Mouse (Mus musculus): ENCODE data around the gene Soat1. TPM values are rescaled to one million over a fixed set of nuclear protein-coding genes. Genes with fewer than 3 reads are reported as not detected.

Gene Soat1
- polyA plus RNA-seq, 1 experiment from 2014 or later, result 25.7 TPM

GRCm38 (mm10) chr1:156425746-156426145 is 48.4 kb downstream of the Soat1 start:
- no peak overlapping the region for H3K27ac ChIP-seq (ENCODE audit: low read depth, low read length)
- 90% methylated on average over 4 of the region's 4 CpGs for WGBS
- ATAC-seq (ENCODE audit: low FRiP score) (no peak), DNase-seq (ENCODE audit: low spot score) (no peak)
- no peaks in the 10 kb centered on the region for H3K4me1 ChIP-seq (replicated peaks; ENCODE audit: control insufficient read depth, insufficient read depth, low read length)
- H3K9me3 ChIP-seq (ENCODE audit: control insufficient read depth, low read length), result no peaks in the 10 kb centered on the region
- no peak overlapping the region for H3K9ac ChIP-seq (ENCODE audit: low read depth, low read length)
- no peak overlapping the region for H3K4me3 ChIP-seq (ENCODE audit: low read depth, low read length)
- H3K4me2 ChIP-seq (replicated peaks; ENCODE audit: low read depth, low read length), result no peak overlapping the region
- H3K36me3 ChIP-seq (ENCODE audit: control insufficient read depth, insufficient read depth, low read length), result no peaks in the 10 kb centered on the region
- no peaks in the 10 kb centered on the region for H3K27me3 ChIP-seq (ENCODE audit: control insufficient read depth, insufficient read depth, low read length)

GRCm38 (mm10) chr1:156424054-156424453 is 50.1 kb downstream of the Soat1 start:
- DNase-seq (ENCODE audit: low spot score), result no peak
- 93% methylated on average over 3 of the region's 3 CpGs for WGBS
- H3K27ac ChIP-seq (ENCODE audit: low read depth, low read length), result no peak overlapping the region

GRCm38 (mm10) chr1:156423493-156423892 is 50.6 kb downstream of the Soat1 start:
- H3K4me2 ChIP-seq (replicated peaks; ENCODE audit: low read depth, low read length), result no peak overlapping the region
- H3K27me3 ChIP-seq (ENCODE audit: control insufficient read depth, insufficient read depth, low read length), result no peaks in the 10 kb centered on the region
- 86% methylated on average over 6 of the region's 6 CpGs for WGBS
- H3K27ac ChIP-seq (ENCODE audit: low read depth, low read length), result no peak overlapping the region
- no peaks in the 10 kb centered on the region for H3K36me3 ChIP-seq (ENCODE audit: control insufficient read depth, insufficient read depth, low read length)
- H3K9ac ChIP-seq (ENCODE audit: low read depth, low read length), result no peak overlapping the region
- DNase-seq (ENCODE audit: low spot score) (no peak), ATAC-seq (ENCODE audit: low FRiP score) (no peak)
- H3K4me3 ChIP-seq (ENCODE audit: low read depth, low read length), result no peak overlapping the region
- H3K4me1 ChIP-seq (replicated peaks; ENCODE audit: control insufficient read depth, insufficient read depth, low read length), result no peaks in the 10 kb centered on the region
- H3K9me3 ChIP-seq (ENCODE audit: control insufficient read depth, low read length), result no peaks in the 10 kb centered on the region

More at GRCm38 (mm10) chr1:156424054-156424453, 50.1 kb downstream of the Soat1 start:
- Histone ChIP-seq H3K4me1 (replicated peaks; ENCODE audit: control insufficient read depth, insufficient read depth, low read length) (no peaks in the 10 kb centered on the region), H3K9ac (ENCODE audit: low read depth, low read length) (no peak overlapping the region), H3K36me3 (ENCODE audit: control insufficient read depth, insufficient read depth, low read length) (no peaks in the 10 kb centered on the region), H3K4me2 (replicated peaks; ENCODE audit: low read depth, low read length) (no peak overlapping the region), H3K27me3 (ENCODE audit: control insufficient read depth, insufficient read depth, low read length) (no peaks in the 10 kb centered on the region), H3K9me3 (ENCODE audit: control insufficient read depth, low read length) (no peaks in the 10 kb centered on the region), H3K4me3 (ENCODE audit: low read depth, low read length) (no peak overlapping the region)
- no peak for ATAC-seq (ENCODE audit: low FRiP score)

GRCm38 (mm10) chr1:156422856-156423255 is 51.3 kb downstream of the Soat1 start:
- DNase-seq (ENCODE audit: low spot score), result no peak
- Histone ChIP-seq H3K4me1 (replicated peaks; ENCODE audit: control insufficient read depth, insufficient read depth, low read length) (no peaks in the 10 kb centered on the region), H3K9ac (ENCODE audit: low read depth, low read length) (no peak overlapping the region), H3K27ac (ENCODE audit: low read depth, low read length) (no peak overlapping the region), H3K27me3 (ENCODE audit: control insufficient read depth, insufficient read depth, low read length) (no peaks in the 10 kb centered on the region), H3K9me3 (ENCODE audit: control insufficient read depth, low read length) (no peaks in the 10 kb centered on the region), H3K4me2 (replicated peaks; ENCODE audit: low read depth, low read length) (no peak overlapping the region), H3K4me3 (ENCODE audit: low read depth, low read length) (no peak overlapping the region), H3K36me3 (ENCODE audit: control insufficient read depth, insufficient read depth, low read length) (no peaks in the 10 kb centered on the region)
- no peak for ATAC-seq (ENCODE audit: low FRiP score)
- 80% methylated on average over 6 of the region's 6 CpGs for WGBS

GRCm38 (mm10) chr1:156420671-156421297 is 53.3 kb downstream of the Soat1 start, which contains the start of gene Axdnd1:
Axdnd1 (minus strand) TSS chr1:156421159.
- H3K36me3 ChIP-seq (ENCODE audit: control insufficient read depth, insufficient read depth, low read length), result no peaks in the 10 kb centered on the region

GRCm38 (mm10) chr1:156418170-156418569 is 56.0 kb downstream of the Soat1 start:
- H3K36me3 ChIP-seq (ENCODE audit: control insufficient read depth, insufficient read depth, low read length), result no peaks in the 10 kb centered on the region
- no peak overlapping the region for H3K27ac ChIP-seq (ENCODE audit: low read depth, low read length)
- WGBS, result 59% methylated on average over 4 of the region's 4 CpGs
- no peaks in the 10 kb centered on the region for H3K27me3 ChIP-seq (ENCODE audit: control insufficient read depth, insufficient read depth, low read length)
- no peak overlapping the region for H3K4me2 ChIP-seq (replicated peaks; ENCODE audit: low read depth, low read length)
- H3K4me3 ChIP-seq (ENCODE audit: low read depth, low read length), result no peak overlapping the region
- no peak for ATAC-seq (ENCODE audit: low FRiP score)
- H3K4me1 ChIP-seq (replicated peaks; ENCODE audit: control insufficient read depth, insufficient read depth, low read length), result no peaks in the 10 kb centered on the region
- no peaks in the 10 kb centered on the region for H3K9me3 ChIP-seq (ENCODE audit: control insufficient read depth, low read length)
- no peak overlapping the region for H3K9ac ChIP-seq (ENCODE audit: low read depth, low read length)
- peak; percentile 47 for DNase-seq (ENCODE audit: low spot score)

More at GRCm38 (mm10) chr1:156420671-156421297, 53.3 kb downstream of the Soat1 start, which contains the start of gene Axdnd1:
- Histone ChIP-seq H3K4me2 (replicated peaks; ENCODE audit: low read depth, low read length) (peak within 1 kb of the TSS; percentile 55), H3K4me3 (ENCODE audit: low read depth, low read length) (peak within 1 kb of the TSS; percentile 58), H3K27me3 (ENCODE audit: control insufficient read depth, insufficient read depth, low read length) (no peaks in the 10 kb centered on the region), H3K9ac (ENCODE audit: low read depth, low read length) (peak within 1 kb of the TSS; percentile 48), H3K27ac (ENCODE audit: low read depth, low read length) (no peak within 1 kb of the TSS), H3K4me1 (replicated peaks; ENCODE audit: control insufficient read depth, insufficient read depth, low read length) (no peaks in the 10 kb centered on the region), H3K9me3 (ENCODE audit: control insufficient read depth, low read length) (no peaks in the 10 kb centered on the region)
- under 1% methylated on average over 43 of the region's 44 CpGs for WGBS
- ATAC-seq (ENCODE audit: low FRiP score) (peak; percentile 96), DNase-seq (ENCODE audit: low spot score) (peak; percentile 90)

- DNase-seq (ENCODE audit: low spot score), result no peak
- Histone ChIP-seq H3K9ac (ENCODE audit: low read depth, low read length) (no peak overlapping the region), H3K27me3 (ENCODE audit: control insufficient read depth, insufficient read depth, low read length) (no peaks in the 10 kb centered on the region), H3K4me2 (replicated peaks; ENCODE audit: low read depth, low read length) (no peak overlapping the region), H3K4me1 (replicated peaks; ENCODE audit: control insufficient read depth, insufficient read depth, low read length) (no peaks in the 10 kb centered on the region), H3K36me3 (ENCODE audit: control insufficient read depth, insufficient read depth, low read length) (no peaks in the 10 kb centered on the region), H3K27ac (ENCODE audit: low read depth, low read length) (no peak overlapping the region), H3K4me3 (ENCODE audit: low read depth, low read length) (no peak overlapping the region), H3K9me3 (ENCODE audit: control insufficient read depth, low read length) (no peaks in the 10 kb centered on the region)
- WGBS, result 68% methylated on average over 4 of the region's 4 CpGs
- ATAC-seq (ENCODE audit: low FRiP score), result no peak
Measured at GRCm38 (mm10) chr1:156408521-156408920, 65.6 kb downstream of the Soat1 start.

- Histone ChIP-seq H3K27ac (ENCODE audit: low read depth, low read length) (no peak overlapping the region), H3K4me3 (ENCODE audit: low read depth, low read length) (no peak overlapping the region), H3K9me3 (ENCODE audit: control insufficient read depth, low read length) (no peaks in the 10 kb centered on the region), H3K36me3 (ENCODE audit: control insufficient read depth, insufficient read depth, low read length) (no peaks in the 10 kb centered on the region), H3K4me1 (replicated peaks; ENCODE audit: control insufficient read depth, insufficient read depth, low read length) (no peaks in the 10 kb centered on the region), H3K9ac (ENCODE audit: low read depth, low read length) (no peak overlapping the region), H3K4me2 (replicated peaks; ENCODE audit: low read depth, low read length) (no peak overlapping the region), H3K27me3 (ENCODE audit: control insufficient read depth, insufficient read depth, low read length) (no peaks in the 10 kb centered on the region)
- no peak for ATAC-seq (ENCODE audit: low FRiP score)
- no peak for DNase-seq (ENCODE audit: low spot score)
- WGBS, result 78% methylated on average over 3 of the region's 3 CpGs
Measured at GRCm38 (mm10) chr1:156408004-156408403, 66.1 kb downstream of the Soat1 start.

- H3K9ac ChIP-seq (ENCODE audit: low read depth, low read length), result no peak overlapping the region
- H3K27ac ChIP-seq (ENCODE audit: low read depth, low read length), result no peak overlapping the region
- DNase-seq (ENCODE audit: low spot score) (no peak), ATAC-seq (ENCODE audit: low FRiP score) (no peak)
- H3K4me1 ChIP-seq (replicated peaks; ENCODE audit: control insufficient read depth, insufficient read depth, low read length), result no peaks in the 10 kb centered on the region
- no peaks in the 10 kb centered on the region for H3K9me3 ChIP-seq (ENCODE audit: control insufficient read depth, low read length)
- H3K4me3 ChIP-seq (ENCODE audit: low read depth, low read length), result no peak overlapping the region
- 34% methylated on average over 10 of the region's 10 CpGs for WGBS
- no peaks in the 10 kb centered on the region for H3K27me3 ChIP-seq (ENCODE audit: control insufficient read depth, insufficient read depth, low read length)
- H3K4me2 ChIP-seq (replicated peaks; ENCODE audit: low read depth, low read length), result no peak overlapping the region
- no peaks in the 10 kb centered on the region for H3K36me3 ChIP-seq (ENCODE audit: control insufficient read depth, insufficient read depth, low read length)
Measured at GRCm38 (mm10) chr1:156403251-156403650, 70.9 kb downstream of the Soat1 start.
